Mouse (Mus musculus) adrenal gland, adult 18-20 months (tissue): ENCODE measurements around the gene Pex14. TPM values are rescaled to one million over a fixed set of nuclear protein-coding genes. Genes with fewer than 3 reads are reported as not detected.

Source experiments
- DNase-seq, 2 experiments: peaks; one replicate each; pipeline ENCODE4 v3.0.0; 2021 to 2022; ENCODE audit warnings: low spot score in 2 of 2
- total RNA-seq, 2 experiments: library from RNA; stranded (reverse); gene quantifications; 1 replicate in 1 of 2; 2 replicates in 1 of 2; pipeline ENCODE4 v1.2.3; 2021

Gene Pex14
- total RNA-seq, 2 experiments from 2014 or later = 64.7 to 66.8 TPM

GRCm38 (mm10) chr4:148960011-148960410 is 139.7 kb downstream of the Pex14 start:
- no peak for DNase-seq

GRCm38 (mm10) chr4:148955131-148955813 is 144.4 kb downstream of the Pex14 start:
- peak; percentile 70 to 72 for DNase-seq

- DNase-seq = no peak
These were observed 147.1 kb downstream of the Pex14 start for GRCm38 (mm10) chr4:148952328-148953222.

- peak; percentile 46 to 63 for DNase-seq
These were observed 147.8 kb downstream of the Pex14 start for GRCm38 (mm10) chr4:148951821-148952291.

- DNase-seq = peak in 1 of 2 experiments; percentile 48
These were observed 148.6 kb downstream of the Pex14 start for GRCm38 (mm10) chr4:148950932-148951650.

- no peak for DNase-seq
These were observed 149.2 kb downstream of the Pex14 start for GRCm38 (mm10) chr4:148950487-148950886.

- no peak for DNase-seq
These were observed 151.8 kb downstream of the Pex14 start for GRCm38 (mm10) chr4:148947833-148948388.

GRCm38 (mm10) chr4:148946071-148946470 is 153.6 kb downstream of the Pex14 start:
- DNase-seq = no peak

- DNase-seq = no peak
These were observed 154.2 kb downstream of the Pex14 start for GRCm38 (mm10) chr4:148945476-148945881.

GRCm38 (mm10) chr4:148943099-148943498 is 156.6 kb downstream of the Pex14 start:
- DNase-seq = no peak

- DNase-seq = no peak
These were observed 158.4 kb downstream of the Pex14 start for GRCm38 (mm10) chr4:148941321-148941720.

GRCm38 (mm10) chr4:148940674-148941211 is 158.9 kb downstream of the Pex14 start:
- DNase-seq = peak; percentile 69 to 75

- no peak for DNase-seq
These were observed 161.1 kb downstream of the Pex14 start for GRCm38 (mm10) chr4:148938546-148938945.

- DNase-seq = no peak
These were observed 162.9 kb downstream of the Pex14 start for GRCm38 (mm10) chr4:148936727-148937126.

- no peak for DNase-seq
These were observed 163.6 kb downstream of the Pex14 start for GRCm38 (mm10) chr4:148936111-148936510.

GRCm38 (mm10) chr4:148935211-148935610 is 164.5 kb downstream of the Pex14 start:
- no peak for DNase-seq

- no peak for DNase-seq
These were observed 166.6 kb downstream of the Pex14 start for GRCm38 (mm10) chr4:148933109-148933508.

GRCm38 (mm10) chr4:148930721-148931229 is 168.9 kb downstream of the Pex14 start:
- no peak for DNase-seq

GRCm38 (mm10) chr4:148928876-148929275 is 170.8 kb downstream of the Pex14 start:
- no peak for DNase-seq

- DNase-seq = no peak
These were observed 171.4 kb downstream of the Pex14 start for GRCm38 (mm10) chr4:148928316-148928715.
